Mouse (Mus musculus) spleen, adult 12 weeks (tissue): Measurements from ENCODE around the gene Cdca5.
"Not testable (repeated sequence)": the region's sequence is repeated elsewhere in the genome, so short reads cannot be mapped to it uniquely, and the experiment has no call there.

Source experiments
- DNase-seq: peaks from one replicate; pipeline ENCODE4 v3.0.0; 2022; ENCODE audit warnings: low spot score

Gene Cdca5

GRCm38 (mm10) chr19:6084478-6085248 is at the start of gene Cdca5, which contains the start of gene Zfpl1:
TSS of gene Cdca5 (plus strand) at chr19:6084983.
TSS of gene Zfpl1 (minus strand) at chr19:6084956.
- peak; percentile 94 for DNase-seq

GRCm38 (mm10) chr19:6035966-6036585 is 48.7 kb upstream of the Cdca5 start:
- DNase-seq: no peak

- no peak for DNase-seq
Observed at GRCm38 (mm10) chr19:6037695-6038094, 47.1 kb upstream of the Cdca5 start.

GRCm38 (mm10) chr19:6038326-6038725 is 46.5 kb upstream of the Cdca5 start:
- no peak for DNase-seq

- no peak for DNase-seq
Observed at GRCm38 (mm10) chr19:6040002-6040401, 44.8 kb upstream of the Cdca5 start.

GRCm38 (mm10) chr19:6042293-6042692 is 42.5 kb upstream of the Cdca5 start:
- no peak for DNase-seq

- DNase-seq: not testable (repeated sequence)
Observed at GRCm38 (mm10) chr19:6044102-6044501, 40.7 kb upstream of the Cdca5 start.

GRCm38 (mm10) chr19:6045366-6046293 is 39.2 kb upstream of the Cdca5 start:
- no peak for DNase-seq

GRCm38 (mm10) chr19:6046294-6047153 is 38.3 kb upstream of the Cdca5 start, which contains the start of gene Syvn1:
TSS of gene Syvn1 (plus strand) at chr19:6046576.
- DNase-seq: peak; percentile 89

GRCm38 (mm10) chr19:6047154-6047898 is 37.5 kb upstream of the Cdca5 start:
- no peak for DNase-seq

GRCm38 (mm10) chr19:6047899-6048166 is 37.0 kb upstream of the Cdca5 start:
- DNase-seq: no peak

- DNase-seq: no peak
Observed at GRCm38 (mm10) chr19:6048681-6049410, 35.9 kb upstream of the Cdca5 start.

GRCm38 (mm10) chr19:6052516-6052915 is 32.3 kb upstream of the Cdca5 start:
- DNase-seq: no peak

GRCm38 (mm10) chr19:6054296-6054695 is 30.5 kb upstream of the Cdca5 start:
- DNase-seq: no peak

GRCm38 (mm10) chr19:6056696-6057095 is 28.1 kb upstream of the Cdca5 start:
- DNase-seq: no peak

- peak; percentile 98 for DNase-seq
Observed at GRCm38 (mm10) chr19:6057313-6058096, 27.3 kb upstream of the Cdca5 start, which contains the start of the genes Mrpl49 and Fau. TSS of gene Mrpl49 (minus strand) at chr19:6057785. TSS of gene Fau (plus strand) at chr19:6057844.

- no peak for DNase-seq
Observed at GRCm38 (mm10) chr19:6058513-6058912, 26.3 kb upstream of the Cdca5 start.

- DNase-seq: no peak
Observed at GRCm38 (mm10) chr19:6058966-6059365, 25.8 kb upstream of the Cdca5 start.

GRCm38 (mm10) chr19:6061021-6061533 is 23.7 kb upstream of the Cdca5 start, which contains the start of gene Znhit2:
TSS of gene Znhit2 (plus strand) at chr19:6061192.
- peak; percentile 84 for DNase-seq
